Mouse (Mus musculus) layer of hippocampus, postnatal 36 days (tissue): ENCODE data around the gene Chmp6. TPM values are rescaled to one million over a fixed set of nuclear protein-coding genes. Genes with fewer than 3 reads are reported as not detected.
A peak's percentile ranks its signal among the peaks of the same experiment; 100 is the strongest.

Experiments
- DNase-seq, 2 experiments: peaks; one replicate each; pipeline ENCODE4 v3.0.0; 2022
- total RNA-seq, 2 experiments: library from RNA; stranded (reverse); gene quantifications; 2 replicates each; pipeline ENCODE4 v1.2.3; 2021

Gene Chmp6
- 10 to 100 TPM; 33.3 to 38.4 TPM for total RNA-seq

DNA sequence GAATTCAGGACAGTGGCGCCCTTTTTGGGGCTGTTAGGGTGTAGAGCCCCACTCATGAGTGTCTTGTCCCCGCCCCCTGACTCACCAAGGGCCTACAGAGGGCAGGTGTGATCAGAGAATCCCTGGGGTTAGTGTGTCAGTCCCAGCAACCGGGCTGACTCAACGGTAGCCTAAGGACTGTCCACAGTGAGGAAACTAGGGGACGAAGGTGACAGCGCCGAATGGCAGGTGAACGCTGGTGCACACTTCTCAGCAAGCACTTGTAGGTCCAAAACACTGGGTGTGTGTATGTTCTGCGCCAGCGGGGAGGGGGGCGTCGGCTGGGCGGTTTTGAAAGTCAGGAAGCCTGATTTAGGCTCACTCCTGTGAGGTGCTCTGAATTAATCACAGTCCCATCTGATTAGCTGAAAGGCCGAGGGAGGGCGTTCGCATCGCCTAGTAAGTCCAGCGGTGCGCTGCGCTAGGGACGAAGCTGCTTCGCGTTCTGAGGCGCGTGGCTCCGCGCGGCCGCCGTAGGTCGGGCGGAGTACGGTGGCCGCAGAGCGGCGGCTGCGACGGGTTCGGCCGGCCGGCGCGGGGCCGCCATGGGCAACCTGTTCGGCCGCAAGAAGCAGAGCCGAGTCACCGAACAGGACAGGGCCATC, at the start of gene Chmp6:
Chmp6 (plus strand) TSS at position 151 of the 644 bp plus-strand sequence.
- DNase-seq: peak; percentile 90 to 91

DNA sequence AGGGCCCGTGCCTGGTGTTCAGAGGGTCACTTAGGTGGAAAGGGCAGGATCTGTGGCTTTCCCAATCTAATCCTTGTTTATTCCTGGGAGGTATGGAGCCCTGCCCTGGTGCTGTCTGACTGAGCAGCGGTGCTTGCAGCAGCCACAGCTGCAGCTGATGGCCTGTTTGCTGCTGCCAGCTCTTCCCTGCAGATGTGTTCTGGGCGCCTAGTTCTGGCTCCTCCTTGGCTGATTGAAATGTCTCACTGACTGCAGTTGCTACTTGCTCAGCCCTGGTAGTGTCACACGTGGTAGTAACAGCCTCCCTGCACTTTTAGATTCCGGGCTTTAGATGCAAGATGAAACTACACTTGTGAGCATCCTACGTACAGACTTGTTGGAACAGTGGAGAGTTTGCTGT, 46.4 kb upstream of the Chmp6 start:
- no peak for DNase-seq

DNA sequence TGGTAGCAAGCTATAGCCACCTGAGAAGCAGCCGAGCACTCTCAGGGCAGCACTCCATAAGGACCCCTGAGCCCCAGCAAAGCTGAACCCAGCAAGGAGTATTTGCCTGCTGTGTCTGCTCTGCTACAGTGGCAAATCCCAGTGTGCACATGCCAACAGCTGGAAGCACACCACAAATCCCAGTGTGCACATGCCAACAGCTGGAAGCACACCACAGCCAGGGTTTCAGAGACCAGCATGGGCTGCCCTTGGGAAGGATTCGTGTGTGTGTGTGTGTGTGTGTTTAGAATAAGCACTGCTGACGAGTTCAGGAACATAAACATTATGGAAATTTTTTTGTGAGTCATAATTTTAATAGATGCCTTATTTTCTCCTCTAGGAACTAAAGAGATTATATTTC, 45.1 kb upstream of the Chmp6 start:
- no peak for DNase-seq

DNA sequence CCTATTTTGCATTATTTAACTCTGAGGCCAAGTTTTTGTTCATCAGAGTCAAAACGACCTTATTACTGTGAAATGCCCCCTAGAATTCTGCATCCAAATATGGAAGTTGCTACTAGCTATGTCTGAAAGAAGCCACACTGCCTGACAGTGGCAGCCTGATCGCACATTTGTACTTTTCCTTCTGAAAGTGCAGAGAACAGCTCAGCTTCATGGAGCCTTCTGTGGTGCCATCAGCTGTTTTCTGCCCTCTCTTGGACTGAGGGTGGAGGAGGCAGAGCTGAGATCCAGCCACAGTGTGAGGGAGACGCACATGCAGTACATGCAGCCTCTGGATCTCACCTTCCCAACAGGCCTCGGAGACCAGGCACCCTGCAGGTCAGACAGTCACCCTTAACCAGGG, 44.7 kb upstream of the Chmp6 start:
- no peak for DNase-seq

DNA sequence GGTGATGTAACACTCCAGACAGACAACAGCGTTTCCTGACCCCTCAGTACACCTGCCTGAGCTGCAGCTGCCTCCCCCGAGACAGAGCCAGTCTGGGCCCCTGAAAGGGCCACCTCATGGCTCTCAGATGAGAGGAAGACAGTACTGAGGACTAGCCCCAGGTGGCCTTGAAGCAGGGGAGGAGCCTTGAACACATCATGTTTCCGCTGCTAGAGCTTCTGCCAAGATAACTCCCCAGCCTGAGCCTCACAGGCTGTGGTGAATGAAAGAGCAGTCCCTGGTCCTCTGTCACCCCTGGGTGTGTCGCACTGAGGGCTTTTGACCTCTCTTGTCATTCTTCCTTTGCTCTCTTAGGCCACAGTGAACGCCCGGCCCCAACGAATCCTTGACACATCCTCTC, 42.1 kb upstream of the Chmp6 start:
- no peak for DNase-seq

DNA sequence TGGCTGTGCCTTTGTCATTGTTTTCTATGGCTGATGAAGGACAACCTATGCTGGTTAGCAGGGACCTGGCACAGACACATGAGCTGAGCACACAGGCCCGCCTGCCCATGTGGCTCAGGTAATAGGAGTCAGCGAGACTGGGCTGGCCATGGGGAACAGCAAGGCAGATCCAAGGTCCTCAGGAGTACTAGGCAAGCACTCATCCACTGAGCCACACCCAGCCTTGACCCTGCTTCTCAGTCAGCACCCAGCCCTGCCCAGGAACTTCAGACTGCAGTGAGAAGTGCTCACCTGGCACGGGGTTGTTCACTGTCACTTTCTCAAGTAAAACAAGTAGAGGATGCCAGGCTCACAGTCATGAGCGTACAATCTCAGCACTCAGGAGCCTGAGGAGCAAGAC, 39.6 kb upstream of the Chmp6 start:
- no peak for DNase-seq

DNA sequence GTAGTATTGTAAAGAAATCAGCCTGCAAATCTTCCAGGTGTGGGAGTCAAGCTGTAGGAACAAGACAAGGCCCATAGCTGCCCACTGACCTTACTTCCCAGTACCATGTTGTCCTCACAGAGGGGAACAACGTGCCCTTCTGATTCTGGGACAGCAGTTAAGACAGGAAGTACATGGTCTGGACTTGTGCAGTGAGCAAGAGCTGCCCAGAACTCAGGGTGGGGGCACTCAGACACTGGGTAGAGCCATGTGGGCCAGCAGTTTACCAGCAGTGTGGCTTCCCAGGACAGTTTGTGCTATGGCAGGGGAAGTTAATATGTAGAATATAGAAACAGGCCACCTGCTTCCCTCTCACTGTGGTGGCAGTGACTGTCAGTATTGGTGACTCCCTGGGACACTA, 38.4 kb upstream of the Chmp6 start:
- no peak for DNase-seq

DNA sequence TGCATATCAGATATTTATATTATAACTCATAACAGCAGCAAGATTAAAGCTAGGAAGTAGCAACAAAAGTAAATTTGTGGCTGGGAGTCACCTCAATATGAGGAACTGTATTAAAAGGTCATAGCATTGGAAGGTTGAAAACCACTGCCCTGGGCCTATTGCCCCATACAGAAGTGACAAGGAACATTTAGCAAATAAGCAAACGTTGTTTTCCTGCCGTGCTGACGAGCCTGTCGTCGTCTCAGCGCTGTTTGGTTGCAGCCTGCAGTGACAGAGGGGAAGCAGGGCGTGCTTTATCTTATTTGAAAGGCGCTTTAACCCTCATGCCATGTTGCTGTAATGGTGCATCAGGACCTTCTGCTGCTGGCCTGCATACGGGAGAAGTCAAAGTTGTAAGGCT, 37.6 kb upstream of the Chmp6 start:
- no peak for DNase-seq

DNA sequence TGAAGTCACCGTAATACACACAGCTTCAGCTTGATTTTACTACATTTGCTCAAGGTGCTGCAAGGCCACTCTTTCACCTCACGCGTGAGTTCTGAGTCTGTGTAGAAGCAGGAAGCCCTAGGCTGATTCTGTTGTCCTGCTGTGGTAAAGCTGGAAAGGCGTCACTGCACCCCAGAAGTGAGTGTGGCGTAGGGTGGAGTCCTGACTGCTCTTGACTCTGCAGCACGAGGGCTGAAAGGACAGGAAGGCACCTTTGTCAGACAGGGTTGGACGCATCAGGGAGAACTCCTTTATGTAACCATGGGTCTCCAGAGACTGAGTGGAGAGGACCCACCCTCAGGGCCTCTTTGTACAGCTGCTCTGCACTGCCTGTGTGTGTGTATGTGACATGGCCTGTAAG, 36.1 kb upstream of the Chmp6 start:
- DNase-seq: no peak

DNA sequence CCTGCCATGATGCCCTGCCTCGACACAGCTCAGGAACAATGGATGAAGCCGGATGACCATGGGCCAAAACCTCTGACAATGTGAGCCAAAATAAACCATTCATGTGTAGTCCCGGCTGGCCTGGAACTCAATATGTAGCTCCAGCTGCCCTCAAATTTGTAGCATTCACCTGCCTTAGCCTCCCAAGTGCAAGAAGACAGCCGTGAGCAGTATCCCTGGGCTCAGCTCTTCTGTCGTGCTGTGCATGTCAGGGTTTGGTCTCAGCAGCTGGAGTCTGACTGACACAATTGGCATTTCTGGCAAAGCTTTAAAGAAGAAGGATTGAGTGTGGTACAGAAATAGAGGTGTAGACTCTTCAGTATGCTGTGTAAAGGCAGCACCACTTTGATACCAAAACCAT, 33.7 kb upstream of the Chmp6 start:
- DNase-seq: no peak

DNA sequence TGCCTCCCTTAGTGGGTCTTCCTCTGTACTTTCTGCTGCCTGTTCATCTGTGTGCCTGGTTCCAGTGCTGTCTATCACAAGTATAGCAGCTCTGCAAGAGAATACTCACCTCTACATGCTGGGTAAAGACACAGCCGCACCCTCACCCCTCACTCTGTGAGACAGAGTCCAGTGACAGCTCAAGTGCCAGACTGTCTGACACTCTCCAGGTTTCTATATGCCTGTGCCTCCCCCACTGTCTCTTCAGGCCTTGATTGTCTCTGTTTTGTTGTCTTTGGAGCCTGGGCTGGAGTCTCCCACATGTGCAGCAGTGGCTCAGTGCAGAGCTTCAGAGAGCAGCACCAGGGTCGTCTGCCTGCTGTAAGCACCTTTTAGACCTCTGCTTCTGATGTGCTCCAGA, 29.6 kb upstream of the Chmp6 start:
- no peak for DNase-seq

DNA sequence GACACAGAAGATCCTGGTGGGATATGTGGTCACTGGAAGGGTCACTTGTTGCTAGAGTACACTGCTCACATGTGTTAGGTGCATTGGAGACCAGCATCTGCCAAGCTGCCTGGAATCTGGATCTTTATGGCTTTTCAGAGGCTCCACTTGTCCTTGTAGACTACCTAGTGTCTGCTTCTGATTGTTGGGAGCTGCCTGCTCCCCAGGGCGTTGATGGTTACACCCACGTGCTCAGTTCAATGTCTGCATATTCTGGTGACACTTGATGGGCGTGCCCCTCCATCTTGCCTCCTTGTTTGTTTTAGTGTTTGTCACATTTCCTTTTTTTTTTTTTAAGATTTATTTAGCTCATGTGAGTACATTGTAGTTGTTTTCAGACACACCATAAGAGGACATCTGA, 23.3 kb upstream of the Chmp6 start:
- no peak for DNase-seq

DNA sequence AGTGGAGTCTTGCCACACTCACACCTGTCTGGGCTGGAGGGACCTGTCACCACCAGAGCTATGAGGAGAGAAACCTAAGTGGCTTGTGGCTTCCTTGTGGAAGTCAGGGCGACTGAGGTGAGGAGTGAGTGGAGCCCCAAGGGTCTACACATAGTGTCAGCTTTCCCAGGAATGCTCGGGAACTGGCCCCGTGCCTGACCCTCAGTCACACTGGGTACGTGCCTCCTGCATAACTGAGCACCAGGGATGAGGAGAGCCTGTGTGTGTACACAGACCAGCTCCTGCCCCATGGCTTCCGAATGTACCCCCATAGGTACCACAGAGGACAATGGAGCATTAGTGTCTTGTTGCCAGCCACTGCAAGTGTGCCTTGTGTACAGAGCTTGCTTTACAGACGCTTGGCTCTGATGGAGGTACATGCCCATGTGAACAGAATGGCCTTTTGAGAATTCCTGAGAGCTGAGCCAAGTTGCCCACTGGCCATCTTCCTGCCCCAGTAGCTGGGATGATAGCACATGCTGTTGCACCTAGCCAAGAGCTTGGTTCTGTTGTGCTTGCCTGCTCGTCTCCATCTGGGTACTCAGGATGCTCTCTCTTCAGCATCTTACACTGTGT, 21.5 kb upstream of the Chmp6 start:
- DNase-seq: no peak

DNA sequence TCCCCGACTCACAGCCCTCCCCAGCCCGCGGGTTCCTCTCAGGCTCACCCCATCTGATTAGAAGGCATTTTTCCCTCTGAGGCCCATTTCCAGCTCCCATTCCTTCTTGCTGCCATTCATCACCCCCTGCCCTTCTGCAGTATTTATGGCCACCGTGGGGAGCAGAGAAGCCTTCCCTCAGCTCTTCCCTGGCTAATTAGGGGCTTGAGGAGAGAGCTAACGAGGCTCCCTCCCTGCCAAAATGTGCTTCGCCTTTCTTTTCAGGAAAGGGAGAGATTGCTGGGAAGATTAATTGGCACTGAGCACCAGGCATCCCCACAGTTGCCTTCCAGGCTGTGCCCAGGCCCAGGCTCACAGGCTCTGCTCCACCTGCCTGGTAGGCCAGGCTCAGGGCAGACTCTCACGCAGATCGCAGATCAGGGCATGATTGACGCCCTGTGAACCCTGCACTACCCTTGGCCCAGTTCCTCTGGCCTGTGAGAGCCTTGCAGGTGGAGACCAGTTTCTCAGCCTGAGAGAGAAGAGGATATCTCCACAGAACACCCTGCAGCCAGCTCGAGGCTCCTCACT, 19.5 kb upstream of the Chmp6 start:
- no peak for DNase-seq

DNA sequence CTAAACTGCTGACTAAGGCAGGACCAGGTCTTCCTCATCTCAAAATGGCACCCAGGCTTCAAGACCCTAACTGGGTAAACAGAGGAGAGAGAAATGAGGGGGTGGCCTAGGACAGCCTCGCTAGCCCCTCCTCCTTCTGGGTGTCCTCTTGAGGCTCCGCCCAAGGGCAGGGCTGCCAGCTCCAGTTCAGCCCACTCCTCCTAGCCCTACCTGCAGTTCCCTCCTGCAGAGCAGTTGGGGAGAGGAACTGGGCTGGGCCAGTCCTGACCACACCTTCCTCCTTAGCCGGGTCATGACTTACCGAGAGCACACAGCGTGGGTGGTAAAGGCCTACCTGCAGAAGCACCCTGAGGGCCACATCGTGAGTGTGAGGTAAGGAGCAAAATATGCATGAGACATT, 18.6 kb upstream of the Chmp6 start:
- no peak for DNase-seq

DNA sequence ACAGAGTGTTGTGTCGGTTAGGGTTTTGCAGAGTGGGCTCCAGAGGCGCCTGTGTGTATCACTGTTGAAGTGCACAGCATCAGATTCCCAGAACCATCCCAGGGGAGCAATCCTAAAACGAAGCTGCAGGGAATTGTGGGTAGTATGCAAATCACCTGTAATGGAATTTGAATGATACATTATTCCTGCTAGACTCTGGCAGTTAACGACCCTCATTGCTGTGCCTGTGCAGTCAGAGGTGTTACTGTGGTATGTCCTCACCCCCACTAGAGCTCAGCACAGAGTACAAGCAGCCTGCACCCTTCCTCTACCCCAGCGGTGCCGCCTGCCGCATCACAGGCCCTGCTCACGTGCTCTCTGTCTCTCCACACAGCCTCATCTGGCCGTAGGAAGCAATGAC, 16.2 kb upstream of the Chmp6 start:
- no peak for DNase-seq

DNA sequence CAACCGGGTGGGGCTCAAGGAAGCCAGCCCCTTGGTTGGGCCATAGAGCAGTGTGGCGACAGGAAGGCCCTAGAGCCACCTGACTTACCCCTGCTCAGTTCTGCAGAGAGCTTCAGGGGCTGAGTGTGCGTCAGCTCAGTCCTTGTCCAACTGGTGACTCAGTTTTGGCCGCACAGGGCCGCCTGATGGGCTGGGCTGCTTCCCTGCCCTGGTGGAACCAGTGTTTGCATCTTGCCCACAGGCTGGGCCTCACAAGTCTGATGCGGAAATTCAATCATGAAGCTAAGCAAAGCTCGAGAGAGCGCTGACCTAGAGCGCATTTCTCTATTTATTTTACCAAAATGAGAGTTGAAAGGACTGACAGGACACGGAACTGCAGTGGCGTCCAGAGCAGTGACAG, 14.3 kb upstream of the Chmp6 start:
- DNase-seq: no peak

DNA sequence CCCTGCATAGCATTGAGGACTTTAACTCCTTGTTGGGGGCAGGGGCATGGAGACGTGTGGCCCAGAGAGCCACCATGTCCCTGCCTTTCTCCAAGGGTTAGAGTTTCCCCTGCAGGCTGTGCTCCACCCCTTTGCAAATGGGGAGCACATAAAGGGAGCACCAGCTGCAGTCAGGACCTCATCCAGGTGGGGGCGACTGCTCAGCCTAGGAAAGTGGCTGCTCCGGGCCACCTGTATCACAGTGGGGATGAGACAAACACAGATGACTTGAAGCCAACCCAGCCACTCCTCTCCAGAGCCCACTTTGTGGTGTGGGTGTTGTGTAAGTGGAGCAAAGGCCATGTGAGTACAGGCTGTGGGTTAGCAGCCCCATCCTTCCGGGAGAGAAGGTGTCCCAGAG, 12.1 kb upstream of the Chmp6 start:
- DNase-seq: no peak

DNA sequence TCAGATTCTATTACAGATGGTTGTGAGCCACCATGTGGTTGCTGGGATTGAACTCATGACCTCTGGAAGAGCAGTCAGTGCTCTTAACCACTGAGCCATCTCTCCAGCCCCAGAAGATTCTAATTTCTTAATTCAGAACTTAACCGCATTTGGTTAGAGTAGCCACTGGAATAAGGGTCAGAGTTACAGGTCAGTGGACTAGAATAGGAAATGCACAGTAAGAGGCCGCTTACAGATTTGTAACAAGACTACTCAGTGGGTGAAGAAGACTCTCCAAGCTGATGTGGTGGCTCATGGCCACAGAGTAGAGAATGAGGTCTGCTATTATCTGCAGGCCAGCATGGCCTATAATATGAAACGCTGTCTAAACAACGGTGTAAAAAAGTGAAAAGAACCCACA, 10.3 kb upstream of the Chmp6 start:
- DNase-seq: no peak

DNA sequence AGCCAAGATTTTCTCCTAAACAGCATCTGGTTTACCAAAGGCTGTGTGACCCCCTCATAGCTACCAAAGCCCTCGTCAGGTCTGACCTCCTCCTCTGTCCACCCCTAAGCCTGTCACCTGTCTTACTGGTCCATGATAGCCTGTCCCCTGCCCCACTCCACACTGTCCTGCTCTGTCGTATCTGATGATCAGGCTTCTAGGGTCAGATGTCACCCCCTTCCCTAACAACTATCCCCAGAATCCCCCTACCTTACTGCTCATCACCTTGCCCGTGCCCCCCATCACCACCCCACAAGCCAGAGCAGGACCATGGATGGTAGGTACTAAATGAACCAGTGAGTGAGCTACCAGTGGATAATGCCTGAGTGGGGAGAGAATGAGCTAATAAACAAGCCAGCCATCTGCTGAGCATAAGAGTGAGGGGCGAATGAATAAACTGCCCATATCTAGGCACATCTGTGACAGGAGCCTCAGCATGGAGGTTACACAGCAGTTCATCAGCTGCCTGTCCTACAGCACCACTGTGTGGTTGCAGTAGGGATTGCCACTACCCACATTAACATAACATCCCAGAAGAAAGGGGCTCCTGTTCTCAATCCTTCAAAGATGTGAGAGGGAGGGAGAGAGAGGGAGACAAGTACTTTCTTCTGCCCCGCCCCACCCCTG, 8.5 kb upstream of the Chmp6 start:
- peak; percentile 72 to 74 for DNase-seq

DNA sequence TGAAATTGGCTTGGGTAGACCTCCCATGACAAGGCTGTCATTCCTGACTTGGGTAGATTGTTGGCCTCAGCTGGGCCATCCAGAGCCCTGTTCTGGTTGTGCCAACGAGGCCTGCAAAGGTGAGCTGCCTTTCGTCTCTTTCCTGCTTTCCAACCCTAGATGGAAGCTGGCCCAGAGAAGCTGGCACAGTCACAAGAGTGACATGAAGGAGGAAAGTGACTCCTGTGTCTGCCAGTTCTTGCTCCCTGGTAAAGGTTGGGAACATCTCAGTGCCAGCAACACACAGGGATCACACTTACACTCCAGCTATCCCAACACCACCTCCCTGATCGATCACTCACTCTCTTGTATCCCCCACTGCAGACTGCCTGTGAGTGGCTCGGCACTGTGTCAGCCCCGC, 7.4 kb upstream of the Chmp6 start:
- DNase-seq: no peak

DNA sequence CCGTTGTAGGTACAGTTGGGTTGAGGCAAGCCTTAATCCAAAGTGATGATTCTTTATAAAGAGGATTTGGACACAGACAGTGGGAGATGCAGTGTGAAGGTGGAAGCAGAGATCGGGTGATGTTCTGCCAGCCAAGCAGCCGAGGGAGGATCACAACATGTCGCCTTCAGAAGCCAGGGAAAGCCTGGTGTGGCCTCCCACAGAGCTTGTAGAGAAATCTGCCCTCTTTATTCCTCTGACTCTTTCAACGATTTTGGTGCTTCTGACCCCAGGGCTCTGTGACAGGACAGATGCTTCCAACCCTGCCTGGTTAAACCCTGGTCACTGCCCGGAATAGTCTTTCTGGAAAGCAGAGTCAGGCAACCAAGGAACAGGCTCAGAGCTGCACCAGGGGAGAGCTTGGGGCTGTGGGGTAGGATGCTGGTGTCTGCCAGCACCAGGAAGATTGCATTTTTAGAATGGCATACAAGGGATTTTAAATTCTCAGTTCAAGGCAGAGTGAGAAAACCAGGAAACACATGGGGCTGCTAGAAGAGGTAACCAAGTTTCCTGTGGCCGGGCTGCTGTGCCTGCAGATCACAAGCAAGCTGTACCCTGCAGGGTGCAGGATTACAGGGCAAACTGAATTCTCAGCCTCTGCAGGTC, 6.1 kb upstream of the Chmp6 start:
- peak; percentile 26 to 38 for DNase-seq

DNA sequence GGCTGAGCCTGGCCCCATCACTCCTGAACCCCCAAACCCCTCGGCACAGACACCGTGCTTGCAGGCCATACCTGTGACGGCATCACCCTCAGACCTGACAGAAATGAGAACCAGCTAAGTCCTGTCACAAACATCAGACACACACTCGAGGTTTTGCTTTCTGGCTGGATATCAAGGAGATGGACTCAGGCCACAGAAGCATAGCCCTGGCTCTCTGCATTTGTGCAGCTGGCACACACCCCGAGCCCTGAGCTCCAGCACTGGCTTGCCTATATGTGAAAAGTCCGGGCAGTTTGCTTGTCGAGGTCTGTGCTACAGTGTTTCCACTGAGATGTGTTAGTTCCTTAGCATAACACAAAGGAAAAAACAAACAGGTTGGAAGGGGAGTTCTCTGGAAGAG, 5.5 kb upstream of the Chmp6 start:
- DNase-seq: no peak
